Mouse (Mus musculus) A20 (cell line): Measurements from ENCODE around the gene Axin1.
"Not testable (repeated sequence)": the region's sequence is repeated elsewhere in the genome, so short reads cannot be mapped to it uniquely, and the experiment has no call there.

Experiments
- DNase-seq: peaks from one replicate; pipeline ENCODE4 v3.0.0-alpha.2; 2011; ENCODE audit warnings: low read depth, low spot score

The Axin1 gene

GRCm38 (mm10) chr17:26119766-26120710 lies 18.4 kb upstream of the Axin1 start:
- peak; percentile 89 for DNase-seq

GRCm38 (mm10) chr17:26122431-26123140 lies 15.9 kb upstream of the Axin1 start:
- DNase-seq: peak; percentile 18

GRCm38 (mm10) chr17:26123267-26123684 lies 15.2 kb upstream of the Axin1 start, which contains the start of gene Mrpl28:
Gene Mrpl28, plus strand, starts transcription at chr17:26123500.
- DNase-seq: peak; percentile 98

GRCm38 (mm10) chr17:26124560-26124959 lies 13.9 kb upstream of the Axin1 start:
- DNase-seq: no peak

- no peak for DNase-seq
Measured at GRCm38 (mm10) chr17:26125226-26125625, 13.3 kb upstream of the Axin1 start.

GRCm38 (mm10) chr17:26131062-26131732 lies 7.3 kb upstream of the Axin1 start:
- no peak for DNase-seq

GRCm38 (mm10) chr17:26131856-26132853 lies 6.3 kb upstream of the Axin1 start:
- DNase-seq: no peak

GRCm38 (mm10) chr17:26137106-26137750 lies 1.3 kb upstream of the Axin1 start:
- DNase-seq: no peak

GRCm38 (mm10) chr17:26137751-26138130 lies 747 bp upstream of the Axin1 start:
- DNase-seq: no peak

- peak; percentile 63 for DNase-seq
Measured at GRCm38 (mm10) chr17:26138901-26139381, 453 bp downstream of the Axin1 start.

- no peak for DNase-seq
Measured at GRCm38 (mm10) chr17:26142796-26143195, 4.3 kb downstream of the Axin1 start.

- DNase-seq: no peak
Measured at GRCm38 (mm10) chr17:26143386-26143785, 4.9 kb downstream of the Axin1 start.

GRCm38 (mm10) chr17:26149056-26149455 lies 10.6 kb downstream of the Axin1 start:
- peak; percentile 17 for DNase-seq

- no peak for DNase-seq
Measured at GRCm38 (mm10) chr17:26151886-26152630, 13.6 kb downstream of the Axin1 start.

GRCm38 (mm10) chr17:26162736-26163135 lies 24.2 kb downstream of the Axin1 start:
- DNase-seq: no peak

- DNase-seq: peak; percentile 85
Measured at GRCm38 (mm10) chr17:26168039-26168438, 29.6 kb downstream of the Axin1 start.

GRCm38 (mm10) chr17:26175248-26175647 lies 36.8 kb downstream of the Axin1 start:
- not testable (repeated sequence) for DNase-seq

GRCm38 (mm10) chr17:26178611-26179010 lies 40.1 kb downstream of the Axin1 start:
- no peak for DNase-seq

- DNase-seq: no peak
Measured at GRCm38 (mm10) chr17:26181179-26181578, 42.7 kb downstream of the Axin1 start.
